Mouse (Mus musculus): ENCODE data around the gene Mettl7a2. TPM values are rescaled to one million over a fixed set of nuclear protein-coding genes. Genes with fewer than 3 reads are reported as not detected.

Mettl7a2 gene
- polyA plus RNA-seq, 1 experiment from 2014 or later: not detected

DNA sequence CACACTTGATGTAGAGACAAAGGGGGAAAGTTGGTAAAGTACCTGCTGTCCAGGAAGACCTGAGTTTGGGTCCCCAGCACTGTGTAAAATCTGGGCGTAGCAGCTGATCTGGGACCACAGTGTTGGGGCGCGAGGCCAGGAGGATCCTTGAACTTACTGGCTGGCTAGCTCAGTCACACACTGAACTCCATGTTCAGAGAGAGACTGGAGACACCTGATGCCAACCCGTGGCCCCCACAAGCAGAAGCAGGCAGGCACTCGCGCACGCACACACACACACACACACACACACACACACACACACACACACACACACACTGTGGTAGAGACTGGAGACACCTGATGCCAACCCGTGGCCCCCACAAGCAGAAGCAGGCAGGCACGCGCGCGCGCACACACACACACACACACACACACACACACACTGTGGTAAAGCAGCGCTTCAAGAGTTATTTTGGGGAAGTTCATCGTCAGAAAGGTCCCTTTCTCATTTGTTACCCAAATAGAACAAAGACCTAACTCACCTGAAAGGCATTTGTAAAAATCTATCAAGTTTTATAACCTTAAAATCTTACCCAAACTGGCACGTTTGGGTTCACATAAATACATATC, 35.3 kb downstream of the Mettl7a2 start:
- WGBS: 90% methylated on average over 16 of the region's 16 CpGs

DNA sequence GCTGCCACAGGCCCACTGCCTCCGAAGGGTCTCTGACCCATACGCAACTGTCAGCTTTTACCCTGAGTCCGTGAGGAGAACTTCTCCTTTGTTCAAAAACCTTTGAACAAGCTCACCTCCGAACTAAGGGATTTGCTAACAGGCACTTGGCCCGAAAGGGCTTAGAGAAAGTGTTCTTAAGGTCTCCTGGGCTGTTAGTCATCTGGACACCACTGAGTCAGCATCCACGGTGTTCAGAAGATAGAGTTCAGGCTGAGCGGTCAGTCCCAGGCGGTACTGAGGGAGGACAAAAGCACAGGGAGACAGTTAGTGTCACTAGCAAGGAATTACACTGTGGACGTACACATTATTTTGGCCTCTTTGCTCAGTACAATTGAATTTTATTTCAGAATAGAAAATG, 35.9 kb downstream of the Mettl7a2 start:
- DNase-seq (ENCODE audit: low spot score): no peak
- Histone ChIP-seq H3K9me3 (no peaks in the 10 kb centered on the region), H3K4me1 (peaks cover 13% of the 10 kb centered on the region), H3K4me3 (no peak overlapping the region), H3K36me3 (replicated peaks) (peaks cover 16% of the 10 kb centered on the region), H3K27me3 (replicated peaks; ENCODE audit: low read depth, poor library complexity, severe bottlenecking) (no peaks in the 10 kb centered on the region), H3K27ac (replicated peaks) (peak overlapping the region; percentile 44; the same call in 1 of the 2 replicates)
- WGBS: 66% methylated on average over 9 of the region's 9 CpGs

More for the DNA sequence above, 35.3 kb downstream of the Mettl7a2 start:
- H3K4me3 ChIP-seq: no peak overlapping the region
- H3K27me3 ChIP-seq (replicated peaks; ENCODE audit: low read depth, poor library complexity, severe bottlenecking): no peaks in the 10 kb centered on the region
- H3K9me3 ChIP-seq: no peaks in the 10 kb centered on the region
- peaks cover 13% of the 10 kb centered on the region for H3K4me1 ChIP-seq
- no peak overlapping the region; the same call in 1 of the 2 replicates for H3K27ac ChIP-seq (replicated peaks)
- DNase-seq (ENCODE audit: low spot score): no peak
- H3K36me3 ChIP-seq (replicated peaks): peaks cover 11% of the 10 kb centered on the region

DNA sequence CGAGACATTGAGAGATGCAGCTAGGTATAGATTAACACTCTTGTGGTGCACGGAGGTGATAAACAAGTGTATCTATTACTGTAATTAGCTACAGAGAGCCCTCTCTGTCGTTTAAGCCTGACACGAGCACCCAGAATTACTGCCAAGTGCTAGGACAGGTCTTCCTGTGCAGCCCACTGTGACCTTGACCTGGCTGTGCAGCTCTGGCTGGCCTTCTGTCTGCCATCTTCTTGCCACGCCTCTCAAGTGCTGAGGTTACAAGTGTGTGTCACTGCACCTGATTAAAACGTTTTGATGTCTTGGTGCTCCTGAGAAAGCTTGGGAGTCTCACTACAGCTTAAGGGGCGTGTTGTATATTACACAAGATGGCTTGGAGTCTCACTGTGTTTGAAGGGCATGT, 38.1 kb downstream of the Mettl7a2 start:
- 81% methylated on average over 7 of the region's 7 CpGs for WGBS
- H3K4me1 ChIP-seq: peaks cover 13% of the 10 kb centered on the region
- H3K9me3 ChIP-seq: no peaks in the 10 kb centered on the region
- no peak for DNase-seq (ENCODE audit: low spot score)
- H3K36me3 ChIP-seq (replicated peaks): peaks cover 38% of the 10 kb centered on the region
- H3K27ac ChIP-seq (replicated peaks): no peak overlapping the region
- no peak overlapping the region for H3K4me3 ChIP-seq
- no peaks in the 10 kb centered on the region for H3K27me3 ChIP-seq (replicated peaks; ENCODE audit: low read depth, poor library complexity, severe bottlenecking)

DNA sequence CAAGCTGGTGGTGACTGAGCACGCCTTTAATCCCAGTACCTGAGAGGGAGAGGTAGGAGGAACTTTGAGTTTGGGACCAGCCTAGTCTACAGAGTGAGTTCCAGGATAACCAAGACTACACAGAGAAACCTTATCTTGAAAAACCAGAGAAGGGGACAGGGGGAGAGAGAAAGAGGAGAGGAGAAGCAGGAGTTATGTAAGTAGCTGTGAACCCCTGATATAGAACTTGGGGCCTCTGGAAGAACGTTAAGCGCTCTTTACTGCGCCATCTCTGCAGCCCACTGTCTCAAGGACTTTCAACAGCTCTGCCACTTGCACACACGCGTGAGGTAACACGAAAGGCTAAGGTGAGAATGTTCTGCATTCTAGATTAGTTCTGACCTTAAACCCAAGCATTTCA, 38.6 kb downstream of the Mettl7a2 start:
- Histone ChIP-seq H3K27me3 (replicated peaks; ENCODE audit: low read depth, poor library complexity, severe bottlenecking) (no peaks in the 10 kb centered on the region), H3K4me3 (no peak overlapping the region), H3K27ac (replicated peaks) (no peak overlapping the region), H3K36me3 (replicated peaks) (peaks cover 43% of the 10 kb centered on the region), H3K4me1 (peaks cover 13% of the 10 kb centered on the region), H3K9me3 (no peaks in the 10 kb centered on the region)
- no peak for DNase-seq (ENCODE audit: low spot score)
- WGBS: 96% methylated on average over 7 of the region's 7 CpGs

DNA sequence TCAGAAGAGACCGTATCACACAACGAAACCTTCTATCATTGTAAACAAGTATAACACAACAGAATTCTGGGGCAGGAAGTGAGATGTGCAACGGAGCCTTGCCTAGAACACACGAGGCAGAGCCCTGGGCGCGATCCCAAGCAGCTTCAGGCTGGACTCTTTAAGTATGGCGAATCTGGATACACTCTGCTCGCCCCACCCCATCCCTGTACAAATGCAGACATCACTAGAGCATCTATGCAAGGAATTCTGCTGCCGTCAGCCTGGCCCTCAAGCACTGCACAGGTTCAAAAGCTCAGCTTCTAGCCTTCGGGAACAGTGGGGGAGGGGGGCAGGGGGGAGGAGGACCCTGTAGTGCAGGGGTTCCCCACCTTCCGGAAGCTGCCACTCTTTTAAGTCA, 40.0 kb downstream of the Mettl7a2 start:
- DNase-seq (ENCODE audit: low spot score): no peak
- Histone ChIP-seq H3K27ac (replicated peaks) (no peak overlapping the region), H3K4me1 (peaks cover 13% of the 10 kb centered on the region), H3K36me3 (replicated peaks) (peaks cover 57% of the 10 kb centered on the region), H3K4me3 (no peak overlapping the region), H3K9me3 (no peaks in the 10 kb centered on the region), H3K27me3 (replicated peaks; ENCODE audit: low read depth, poor library complexity, severe bottlenecking) (no peaks in the 10 kb centered on the region)
- 84% methylated on average over 11 of the region's 11 CpGs for WGBS

DNA sequence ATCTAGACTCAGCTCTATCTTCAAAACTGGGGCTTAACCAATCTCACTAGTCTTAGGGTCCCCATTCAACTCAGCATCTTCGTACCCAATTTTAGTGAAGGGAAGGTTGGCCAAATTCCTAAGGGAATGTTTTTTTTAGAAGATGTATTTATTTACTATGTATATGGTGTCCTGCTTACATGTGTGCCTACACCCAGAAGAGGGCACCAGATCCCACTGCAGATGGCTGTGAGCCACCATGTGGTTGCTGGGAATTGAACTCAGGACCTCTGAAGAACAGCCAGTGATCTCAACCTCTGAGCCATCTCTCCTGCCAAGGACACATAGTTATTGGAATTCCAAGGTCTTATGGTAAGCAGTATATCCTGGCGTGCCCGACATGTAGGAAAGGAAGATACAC, 42.6 kb downstream of the Mettl7a2 start:
- peaks cover 83% of the 10 kb centered on the region for H3K36me3 ChIP-seq (replicated peaks)
- 94% methylated on average over 3 of the region's 3 CpGs for WGBS
- no peaks in the 10 kb centered on the region for H3K27me3 ChIP-seq (replicated peaks; ENCODE audit: low read depth, poor library complexity, severe bottlenecking)
- DNase-seq (ENCODE audit: low spot score): no peak
- H3K9me3 ChIP-seq: no peaks in the 10 kb centered on the region
- H3K27ac ChIP-seq (replicated peaks): no peak overlapping the region
- H3K4me1 ChIP-seq: no peaks in the 10 kb centered on the region; the same call in 1 of the 2 replicates
- H3K4me3 ChIP-seq: no peak overlapping the region

DNA sequence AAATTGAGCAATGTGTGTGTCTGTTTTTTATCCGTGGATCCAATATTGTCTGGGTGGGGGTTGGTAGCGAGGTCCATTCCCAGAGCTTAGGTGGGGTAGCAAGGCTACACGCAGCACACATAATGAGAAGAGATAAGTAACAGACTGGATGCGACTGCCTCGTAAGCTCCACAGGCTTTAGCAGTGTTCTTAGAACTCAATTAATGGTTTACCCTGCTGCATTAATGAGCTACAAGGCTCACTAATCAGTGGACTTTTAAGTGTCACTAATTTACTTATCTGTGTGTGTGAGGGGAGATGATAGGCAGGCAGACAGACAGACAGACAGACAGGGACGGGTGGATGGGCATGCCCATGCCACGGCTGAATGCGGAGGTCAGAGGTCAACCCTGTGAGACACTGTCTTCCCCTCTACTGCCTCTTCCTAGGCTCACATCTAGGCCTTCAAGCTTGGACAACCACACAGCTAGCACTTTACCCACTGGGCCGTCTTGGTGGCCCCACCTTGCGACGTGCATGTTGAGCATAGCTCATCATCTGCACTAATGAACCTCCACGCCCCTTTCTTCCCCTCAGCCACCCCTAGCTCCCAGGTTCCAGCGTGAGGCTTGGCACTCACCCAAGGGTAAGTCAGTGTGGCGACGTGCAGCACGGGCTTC, 47.7 kb downstream of the Mettl7a2 start:
- H3K4me3 ChIP-seq: no peak overlapping the region
- peaks cover 100% of the 10 kb centered on the region for H3K36me3 ChIP-seq (replicated peaks)
- no peak for DNase-seq (ENCODE audit: low spot score)
- H3K4me1 ChIP-seq: no peaks in the 10 kb centered on the region
- no peaks in the 10 kb centered on the region for H3K27me3 ChIP-seq (replicated peaks; ENCODE audit: low read depth, poor library complexity, severe bottlenecking)
- no peak overlapping the region for H3K27ac ChIP-seq (replicated peaks)
- WGBS: 93% methylated on average over 16 of the region's 16 CpGs
- no peaks in the 10 kb centered on the region for H3K9me3 ChIP-seq

DNA sequence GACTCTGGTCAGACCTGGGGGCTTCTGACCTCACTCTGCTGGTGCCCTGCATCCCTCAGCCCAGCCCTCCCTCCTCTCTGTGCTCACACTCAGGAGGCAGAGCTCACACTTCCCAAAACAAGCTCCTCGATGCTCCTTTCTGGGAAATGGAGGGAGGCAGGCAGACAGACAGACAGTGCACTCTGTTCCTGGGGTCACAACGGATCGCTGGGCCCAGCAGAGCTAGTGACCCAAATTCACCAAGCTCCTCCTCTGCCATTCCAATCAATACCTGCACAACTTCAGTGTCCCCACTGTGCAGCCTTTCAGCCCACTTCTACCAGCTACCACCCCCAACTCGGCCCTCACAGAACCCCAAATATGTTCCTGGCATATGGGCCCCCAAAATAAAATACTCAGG, 48.8 kb downstream of the Mettl7a2 start:
- no peak overlapping the region for H3K4me3 ChIP-seq
- no peaks in the 10 kb centered on the region for H3K9me3 ChIP-seq
- H3K27ac ChIP-seq (replicated peaks): no peak overlapping the region
- DNase-seq (ENCODE audit: low spot score): no peak
- 89% methylated on average over 4 of the region's 4 CpGs for WGBS
- no peaks in the 10 kb centered on the region for H3K27me3 ChIP-seq (replicated peaks; ENCODE audit: low read depth, poor library complexity, severe bottlenecking)
- peaks cover 99% of the 10 kb centered on the region for H3K36me3 ChIP-seq (replicated peaks)
- no peaks in the 10 kb centered on the region for H3K4me1 ChIP-seq

DNA sequence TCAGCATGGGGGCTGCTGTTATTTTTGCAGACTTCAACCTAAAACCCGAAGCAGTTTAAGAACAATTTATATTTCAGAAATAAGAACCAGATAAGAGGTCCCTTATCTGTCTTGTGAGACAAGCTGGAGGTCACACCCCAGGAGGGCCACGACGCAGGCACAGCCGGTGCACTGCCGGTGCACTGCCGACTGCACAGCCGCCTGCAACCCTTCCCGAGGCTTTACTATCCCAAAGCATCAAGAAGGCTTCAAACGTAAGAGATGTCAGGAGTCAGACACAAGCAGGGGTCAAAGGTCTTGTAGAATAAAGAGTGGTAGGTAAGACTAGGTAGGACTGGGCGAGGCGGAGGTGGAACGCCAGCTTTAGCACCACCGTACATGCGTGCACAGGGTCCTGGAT, 49.3 kb downstream of the Mettl7a2 start:
- DNase-seq (ENCODE audit: low spot score): no peak
- H3K4me1 ChIP-seq: no peaks in the 10 kb centered on the region
- H3K9me3 ChIP-seq: no peaks in the 10 kb centered on the region
- H3K27me3 ChIP-seq (replicated peaks; ENCODE audit: low read depth, poor library complexity, severe bottlenecking): no peaks in the 10 kb centered on the region
- peaks cover 99% of the 10 kb centered on the region for H3K36me3 ChIP-seq (replicated peaks)
- no peak overlapping the region for H3K4me3 ChIP-seq
- 93% methylated on average over 14 of the region's 14 CpGs for WGBS
- no peak overlapping the region for H3K27ac ChIP-seq (replicated peaks)

DNA sequence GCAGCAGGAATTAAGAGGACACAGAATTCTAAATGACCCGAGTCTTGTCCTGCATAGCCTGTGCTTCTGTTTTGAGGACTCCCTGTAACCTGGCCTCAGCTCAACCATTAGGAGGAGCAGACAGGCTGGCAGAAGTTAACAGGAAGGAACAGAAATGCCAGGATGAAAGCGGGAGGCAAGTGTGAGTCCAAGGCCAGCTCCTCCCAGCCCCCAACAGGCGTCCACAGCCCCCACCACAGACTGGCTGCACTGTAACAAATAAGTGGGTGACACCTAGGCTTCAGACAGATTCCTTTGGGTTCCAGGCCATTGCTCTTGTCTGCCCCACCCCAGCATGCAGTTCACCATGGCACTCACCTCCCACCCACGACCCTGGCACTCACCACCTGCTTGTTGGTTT, 49.8 kb downstream of the Mettl7a2 start:
- no peaks in the 10 kb centered on the region for H3K27me3 ChIP-seq (replicated peaks; ENCODE audit: low read depth, poor library complexity, severe bottlenecking)
- H3K27ac ChIP-seq (replicated peaks): no peak overlapping the region
- H3K4me1 ChIP-seq: no peaks in the 10 kb centered on the region
- 86% methylated on average over 4 of the region's 4 CpGs for WGBS
- H3K36me3 ChIP-seq (replicated peaks): peaks cover 99% of the 10 kb centered on the region
- no peaks in the 10 kb centered on the region for H3K9me3 ChIP-seq
- DNase-seq (ENCODE audit: low spot score): no peak
- H3K4me3 ChIP-seq: no peak overlapping the region

DNA sequence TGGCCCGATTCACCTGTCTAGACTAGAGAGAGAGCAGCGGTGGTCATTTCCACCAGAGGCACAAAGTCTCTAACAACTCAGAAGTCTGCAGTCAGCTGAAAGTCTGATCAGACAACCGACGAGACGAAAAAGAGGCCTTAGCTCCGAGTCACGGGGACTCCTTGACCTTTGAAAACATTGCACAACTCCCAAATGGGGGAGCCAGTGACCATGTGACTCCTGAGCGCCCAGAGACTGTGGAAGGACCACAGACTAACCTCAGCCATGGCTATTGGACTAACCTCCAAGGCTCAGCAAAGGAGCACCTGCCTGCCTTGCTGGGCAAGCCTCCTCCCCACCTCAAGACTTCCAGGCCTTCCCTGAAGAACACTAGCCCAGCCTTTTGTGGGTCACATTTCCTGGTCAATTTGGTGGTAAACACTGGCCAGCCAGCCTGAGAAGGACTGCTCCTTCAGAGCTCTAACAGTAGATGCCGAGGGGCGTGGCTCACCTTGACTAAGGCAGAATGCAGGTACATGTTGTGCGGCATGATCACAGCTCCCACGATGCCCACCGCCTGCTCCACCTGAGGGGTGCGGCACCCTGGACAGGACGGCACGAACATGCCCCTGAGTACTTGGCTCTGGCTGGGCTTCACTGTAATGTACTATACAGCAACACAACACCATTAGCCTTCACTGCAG, 50.5 kb downstream of the Mettl7a2 start:
- Histone ChIP-seq H3K36me3 (replicated peaks) (peaks cover 99% of the 10 kb centered on the region), H3K27ac (replicated peaks) (no peak overlapping the region), H3K4me1 (no peaks in the 10 kb centered on the region), H3K9me3 (no peaks in the 10 kb centered on the region), H3K27me3 (replicated peaks; ENCODE audit: low read depth, poor library complexity, severe bottlenecking) (no peaks in the 10 kb centered on the region), H3K4me3 (no peak overlapping the region)
- 95% methylated on average over 16 of the region's 16 CpGs for whole genome bisulfite sequencing
- no peak for DNase-seq (ENCODE audit: low spot score)

DNA sequence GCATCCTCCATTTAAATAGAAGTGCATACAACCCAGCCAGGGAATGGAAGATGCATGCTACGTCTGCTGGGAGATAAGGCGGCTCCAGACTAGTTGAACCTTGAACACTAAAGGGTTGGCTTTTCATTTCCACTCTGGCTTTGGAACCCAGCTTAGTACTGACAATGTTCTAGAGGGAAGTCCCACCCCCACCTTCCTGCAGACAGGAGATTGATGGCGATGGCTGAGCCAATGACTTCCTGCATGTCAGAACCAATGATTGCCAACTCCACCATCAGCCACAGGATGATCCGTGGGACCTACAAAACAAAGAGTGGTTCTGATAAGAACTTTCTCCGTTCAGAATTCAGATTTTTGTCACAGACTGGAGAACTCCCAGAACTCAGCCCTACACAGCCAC, 53.1 kb downstream of the Mettl7a2 start:
- no peak overlapping the region for H3K4me3 ChIP-seq
- no peaks in the 10 kb centered on the region for H3K27me3 ChIP-seq (replicated peaks; ENCODE audit: low read depth, poor library complexity, severe bottlenecking)
- no peak overlapping the region for H3K27ac ChIP-seq (replicated peaks)
- no peak for DNase-seq (ENCODE audit: low spot score)
- peaks cover 99% of the 10 kb centered on the region for H3K36me3 ChIP-seq (replicated peaks)
- 86% methylated on average over 5 of the region's 5 CpGs for WGBS
- H3K9me3 ChIP-seq: no peaks in the 10 kb centered on the region
- H3K4me1 ChIP-seq: no peaks in the 10 kb centered on the region

All from embryonic facial prominence, embryonic 10.5 days (tissue).